Mouse (Mus musculus) kidney, postnatal 4 days (tissue): ENCODE results near the gene Klhl31.

Experiments
- DNase-seq, 2 experiments: peaks; one replicate each; pipeline ENCODE4 v3.0.0; 2021; ENCODE audit warnings: mixed read lengths in 2 of 2

Klhl31 gene

DNA sequence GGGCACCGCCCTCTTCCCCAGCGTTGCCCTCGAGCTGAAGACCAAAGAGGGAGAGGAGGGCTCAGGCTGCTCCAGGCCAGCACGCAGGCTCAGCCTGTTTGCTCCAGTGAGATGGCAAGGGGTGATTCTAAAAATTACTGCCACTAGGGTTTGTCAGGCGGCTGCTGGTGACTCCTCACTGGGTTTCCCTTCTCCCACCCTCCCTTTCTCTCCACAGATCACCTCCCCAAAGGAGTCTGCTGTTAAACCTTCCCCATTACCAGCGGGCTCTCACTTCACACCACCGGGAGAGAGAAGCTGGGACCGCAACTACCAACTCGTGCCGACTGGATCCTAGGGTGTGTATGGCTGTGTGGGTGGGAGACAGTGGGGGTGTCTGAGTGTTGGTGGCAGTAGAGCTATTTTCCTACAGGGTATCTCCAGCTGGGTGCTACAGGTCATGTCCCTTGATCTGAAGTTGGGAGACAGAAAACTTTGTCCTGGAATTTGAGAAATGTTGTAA is at the start of gene Klhl31:
TSS of gene Klhl31 (plus strand) at position 51 of the 502 bp plus-strand sequence.
- peak; percentile 21 to 32 for DNase-seq

DNA sequence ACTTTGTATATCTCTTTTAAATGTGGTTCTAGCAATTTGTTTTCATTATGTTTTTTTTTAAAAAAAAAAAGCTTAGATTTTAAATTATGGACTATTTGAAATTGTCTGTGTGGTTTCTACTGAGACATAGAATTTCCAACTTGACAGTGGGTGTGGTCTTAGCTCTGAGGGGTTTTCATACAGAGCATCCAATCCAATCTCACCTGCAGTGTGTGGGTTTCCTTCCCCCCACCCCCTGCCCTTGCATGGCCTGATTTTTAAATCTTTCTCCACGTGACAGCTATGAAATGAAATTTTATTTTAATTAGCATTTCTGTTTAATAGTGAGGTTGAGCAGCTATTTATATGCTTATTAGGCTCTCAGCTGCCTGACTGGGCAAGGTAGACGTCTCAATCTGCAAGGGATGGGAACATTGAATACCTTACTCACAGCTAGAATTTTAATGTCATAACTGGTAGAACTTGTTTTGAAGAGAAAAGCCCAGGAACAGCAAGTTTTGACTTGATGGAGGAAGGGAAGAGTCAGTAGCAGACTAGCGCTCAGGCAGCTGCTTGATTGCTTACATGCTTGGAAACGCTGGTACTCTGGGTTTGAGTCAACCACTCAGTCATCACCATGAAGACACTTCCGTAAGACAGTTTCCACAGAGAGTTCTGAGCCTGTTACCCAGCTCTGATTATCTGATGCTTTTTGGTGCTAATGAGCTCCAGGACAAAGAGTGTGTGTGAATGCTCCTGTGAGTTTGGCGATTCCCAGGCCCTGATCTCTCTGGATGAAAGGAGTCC is 49.3 kb upstream of the Klhl31 start:
- DNase-seq, result no peak

DNA sequence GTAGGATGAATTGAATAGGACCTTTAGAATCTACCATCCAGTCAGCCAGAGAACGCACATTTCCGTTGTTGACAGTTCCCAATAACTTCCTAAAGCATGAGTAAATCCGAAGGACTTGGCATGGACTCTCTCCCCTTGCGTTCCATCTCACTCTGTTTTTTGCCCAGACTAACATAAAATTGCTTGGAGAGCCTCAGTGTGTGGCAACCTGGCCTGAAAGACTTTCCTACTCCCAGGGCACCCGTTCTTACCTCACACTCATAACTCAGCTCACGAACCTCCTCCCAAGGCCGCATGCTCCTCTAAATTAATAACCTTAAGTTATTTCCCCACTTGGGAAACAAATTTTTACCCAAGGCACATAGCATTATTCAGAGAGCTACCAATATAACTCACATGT is 48.7 kb upstream of the Klhl31 start:
- DNase-seq, result no peak

DNA sequence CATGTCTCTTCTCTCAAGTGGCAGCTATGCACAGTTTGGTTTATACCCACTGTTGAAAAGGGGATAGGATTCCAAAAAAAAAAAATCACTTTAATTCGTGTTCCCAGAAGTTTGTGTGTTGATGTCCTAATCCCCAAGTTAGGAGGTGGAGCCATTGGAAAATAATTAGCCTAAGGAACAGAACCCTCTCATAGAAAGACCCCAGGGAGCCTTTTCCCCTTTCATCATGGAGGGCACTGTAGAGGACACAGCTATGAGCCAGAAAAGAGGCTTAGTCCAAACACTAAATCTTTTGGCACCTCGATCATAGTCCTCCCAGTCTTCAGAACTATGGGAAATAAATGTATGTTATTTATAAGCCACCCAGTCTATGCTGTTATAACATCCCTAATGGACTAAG is 46.8 kb upstream of the Klhl31 start:
- no peak for DNase-seq

DNA sequence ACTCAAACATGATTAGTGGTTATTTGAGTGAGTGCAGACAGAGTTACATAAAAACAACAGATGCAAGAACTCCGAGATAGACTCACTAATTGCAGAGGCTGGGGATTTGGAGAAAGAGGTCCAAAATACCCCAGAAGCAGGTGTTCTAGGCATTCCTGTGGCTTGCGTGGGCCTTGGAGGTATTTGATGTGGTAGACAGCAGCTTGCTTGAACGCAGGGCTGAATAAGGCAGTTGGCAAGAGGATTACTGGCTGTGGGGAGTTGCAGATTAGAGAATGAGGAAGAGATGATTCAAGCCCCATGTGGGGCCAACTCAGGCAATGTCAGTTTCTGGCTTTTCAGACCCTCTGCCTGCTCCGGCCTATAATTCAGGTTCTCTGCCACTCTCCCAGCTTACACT is 43.9 kb upstream of the Klhl31 start:
- no peak for DNase-seq

DNA sequence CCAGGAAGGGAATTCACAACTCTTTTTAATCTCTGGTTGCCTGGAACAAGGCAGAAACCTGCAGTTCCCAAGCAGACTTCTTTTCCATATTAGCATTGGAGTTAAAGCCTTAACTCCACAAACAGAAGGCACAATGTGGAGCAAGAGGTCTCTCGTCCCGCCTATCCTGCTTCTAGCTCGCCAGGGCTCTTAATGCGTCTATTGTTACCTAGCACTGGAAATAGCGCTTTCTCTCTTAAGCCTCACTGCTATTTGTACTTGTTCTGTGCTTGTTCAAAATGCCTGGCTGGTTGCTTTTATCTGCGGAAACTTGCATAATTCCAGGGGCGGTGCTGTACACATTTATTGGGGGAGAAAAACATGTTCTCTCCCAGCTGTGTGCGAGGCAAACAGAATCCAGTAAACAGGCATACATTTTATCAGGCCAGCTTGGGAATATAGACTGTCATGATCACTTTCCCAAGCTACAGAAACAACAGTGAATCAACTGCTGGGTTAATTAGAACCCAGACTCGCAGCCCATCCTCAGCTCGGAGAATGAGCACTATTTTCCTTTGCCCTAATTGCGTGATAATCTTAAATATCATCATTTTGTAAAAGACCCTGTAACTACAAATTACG is 41.2 kb upstream of the Klhl31 start:
- DNase-seq, result no peak

DNA sequence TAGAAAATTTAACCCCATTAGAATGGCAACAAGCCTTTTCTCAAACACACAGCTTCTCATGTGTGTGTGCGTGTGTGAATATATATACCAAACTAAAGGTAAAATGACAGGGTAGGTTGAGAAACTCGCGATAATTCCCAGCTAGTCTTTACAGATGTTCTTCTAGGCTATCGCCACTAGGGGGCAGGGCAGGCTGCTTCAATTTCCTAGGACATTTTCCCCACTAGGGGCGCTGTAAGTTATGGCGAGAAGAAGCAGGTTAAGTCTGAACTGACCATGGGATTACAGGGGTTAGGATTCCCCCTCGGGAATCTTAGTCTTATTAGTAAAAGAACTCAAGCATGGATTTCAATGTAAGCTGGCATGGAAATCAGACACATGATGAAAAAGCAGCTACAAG is 39.9 kb upstream of the Klhl31 start:
- DNase-seq, result peak; percentile 78 to 83

DNA sequence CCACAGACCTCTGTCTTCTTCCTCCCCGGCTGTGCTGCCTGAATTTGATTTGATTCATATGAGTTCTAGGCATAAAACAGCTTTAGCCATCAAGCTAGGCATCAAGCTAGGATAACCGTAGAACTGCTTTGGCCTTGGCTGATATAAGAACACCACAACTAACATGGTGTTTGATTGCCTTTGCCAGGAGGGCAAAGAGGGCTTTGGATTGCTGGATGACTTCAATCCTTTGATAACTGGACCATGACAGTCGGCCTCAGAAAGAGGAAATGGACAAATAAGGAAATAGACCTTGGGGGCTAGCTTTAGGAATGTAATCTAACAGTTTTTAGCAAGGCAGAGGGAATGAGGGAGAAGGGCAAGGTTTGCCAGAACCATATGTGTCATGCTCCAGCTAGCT is 37.7 kb upstream of the Klhl31 start:
- DNase-seq, result no peak

DNA sequence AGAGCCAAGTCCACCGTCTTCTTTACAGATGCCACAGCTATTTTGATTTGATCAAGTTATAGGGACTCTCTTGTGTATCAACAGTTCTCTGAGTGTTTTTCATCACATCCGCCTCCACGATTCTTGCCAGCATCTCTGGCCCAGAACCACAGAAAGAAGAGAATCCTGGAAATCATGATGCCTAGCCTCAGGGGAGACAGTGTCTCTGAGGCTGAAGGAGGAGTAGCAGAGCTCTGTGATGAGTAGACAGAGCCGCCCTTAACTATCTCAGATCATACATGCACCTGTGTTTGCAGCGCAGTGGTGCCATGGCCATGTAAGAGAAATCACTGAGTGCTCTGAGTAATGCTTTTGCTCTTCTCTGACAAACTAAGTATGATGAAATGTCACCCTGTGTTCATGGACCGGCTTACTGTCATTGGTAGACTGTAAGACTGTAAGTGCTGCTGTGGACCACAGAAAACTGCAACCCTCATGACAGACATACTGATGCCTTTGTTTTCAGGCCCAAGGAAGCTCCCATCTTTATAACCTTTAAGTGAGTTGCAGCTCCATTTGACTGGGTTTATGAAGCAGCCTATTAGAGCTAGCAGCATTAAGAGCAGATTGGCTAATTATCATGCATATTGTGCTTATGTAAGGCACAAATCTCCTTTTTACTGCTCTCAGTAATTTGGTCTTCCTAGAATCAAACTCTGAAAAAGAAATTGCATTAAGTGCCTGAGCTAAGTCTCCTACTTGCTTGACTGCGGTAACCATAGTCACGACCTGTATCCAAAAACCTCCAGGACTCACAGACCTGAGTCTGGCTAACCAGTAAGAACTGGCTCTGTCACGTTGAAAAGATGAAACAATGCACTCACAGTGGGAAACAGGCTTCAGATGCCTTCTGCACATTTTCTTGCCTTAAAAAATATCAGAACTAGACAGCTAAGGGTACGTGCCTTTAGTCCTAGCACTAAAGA is 33.7 kb upstream of the Klhl31 start:
- DNase-seq, result no peak

DNA sequence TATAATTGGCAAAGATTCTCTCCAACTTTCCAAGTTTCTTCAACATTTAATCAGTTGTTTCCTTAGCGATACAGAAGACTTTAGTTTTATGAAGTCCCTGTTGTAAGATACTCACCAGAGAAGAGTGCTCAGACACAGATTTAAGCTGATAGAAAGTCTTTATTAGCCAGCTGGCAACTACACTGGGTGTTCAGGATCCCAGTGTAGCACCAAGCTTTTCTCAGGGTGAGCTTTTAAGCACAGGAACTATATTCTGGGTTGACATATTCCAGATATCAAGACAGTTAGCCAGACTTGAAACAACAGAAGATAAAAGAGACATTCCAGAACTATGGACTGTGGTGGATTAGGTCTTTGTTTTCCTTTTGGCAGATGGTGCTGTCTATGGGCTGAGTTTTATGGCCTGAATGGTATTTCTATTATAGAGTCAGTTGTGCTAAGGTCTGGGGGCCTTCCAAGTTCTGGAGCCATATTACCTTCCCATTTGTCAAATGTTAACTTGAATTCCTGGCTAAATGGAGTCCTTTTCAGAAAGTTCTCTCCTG is 32.3 kb upstream of the Klhl31 start:
- no peak for DNase-seq

DNA sequence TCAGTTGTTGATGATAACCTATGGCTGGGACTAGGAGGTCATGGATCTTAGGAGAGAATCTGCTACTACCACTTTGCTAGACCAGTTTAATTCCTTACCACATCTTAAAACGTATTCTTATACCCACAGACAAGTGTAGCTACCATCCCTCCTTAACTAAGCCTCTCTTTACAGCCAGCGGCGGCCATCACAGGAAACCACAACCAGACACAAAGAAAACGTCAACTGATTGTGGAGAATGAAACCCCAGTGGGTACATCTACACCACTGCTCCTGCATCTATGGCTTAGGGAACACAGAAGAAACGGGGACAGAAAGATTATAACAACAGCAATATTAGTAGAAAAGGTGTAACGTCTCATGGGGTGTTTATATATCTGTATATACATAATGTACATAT is 29.0 kb upstream of the Klhl31 start:
- DNase-seq, result no peak

DNA sequence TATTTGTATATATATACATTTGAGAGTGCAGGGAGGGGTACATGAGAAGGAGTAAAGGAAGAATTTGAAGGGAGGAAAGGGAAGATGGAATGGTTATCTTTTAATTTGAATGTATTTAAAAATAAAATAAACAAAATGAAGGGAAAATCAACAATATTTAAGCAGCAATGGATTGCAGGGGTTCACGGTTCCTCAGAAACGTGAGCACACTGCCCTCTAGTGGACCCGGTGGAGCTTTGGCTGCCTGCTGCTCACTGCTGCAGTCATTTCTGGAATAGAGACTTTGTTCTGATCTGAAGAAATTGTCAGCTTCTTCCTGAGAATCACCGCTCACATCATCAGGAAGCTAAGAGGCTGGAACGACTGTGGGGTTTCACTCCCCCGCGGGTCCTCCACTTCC is 28.5 kb upstream of the Klhl31 start:
- peak; percentile 65 to 70 for DNase-seq

DNA sequence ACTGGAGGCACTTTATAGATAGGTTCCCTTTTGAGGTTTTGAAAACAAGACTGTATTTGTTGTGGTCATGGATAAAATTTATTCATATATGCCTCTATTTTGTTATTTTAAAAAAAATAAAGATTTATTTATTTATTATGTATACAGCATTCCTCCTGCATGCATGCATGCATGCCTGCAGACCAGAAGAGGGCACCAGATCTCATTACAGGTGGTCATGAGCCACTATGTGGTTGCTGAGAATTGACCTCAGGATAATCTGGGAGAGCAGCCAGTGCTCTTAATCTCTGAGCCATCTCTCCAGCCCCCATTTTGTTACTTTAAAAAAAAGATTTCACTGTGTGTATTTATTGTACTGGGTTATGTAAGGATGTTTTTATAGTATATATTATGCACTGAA is 25.5 kb upstream of the Klhl31 start:
- DNase-seq, result no peak

DNA sequence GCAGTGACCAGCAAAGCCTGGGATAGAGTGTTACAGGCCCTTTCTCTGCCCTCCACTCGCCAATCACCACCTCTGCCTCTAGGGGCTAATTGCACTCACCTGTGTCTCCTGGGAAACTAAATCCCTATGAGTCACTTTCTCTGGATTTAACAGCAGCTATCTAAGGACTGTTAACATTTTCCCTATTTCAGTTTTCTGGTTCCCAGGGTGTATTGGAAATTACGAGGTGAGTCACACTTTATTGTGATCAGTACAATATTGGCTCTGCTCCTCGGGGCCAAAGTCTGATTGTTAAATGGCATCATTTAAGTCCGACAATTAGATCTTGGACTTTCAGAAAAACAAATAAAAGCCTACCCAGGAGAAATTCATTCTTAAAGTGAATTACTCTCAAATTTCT is 24.0 kb upstream of the Klhl31 start:
- DNase-seq, result no peak

DNA sequence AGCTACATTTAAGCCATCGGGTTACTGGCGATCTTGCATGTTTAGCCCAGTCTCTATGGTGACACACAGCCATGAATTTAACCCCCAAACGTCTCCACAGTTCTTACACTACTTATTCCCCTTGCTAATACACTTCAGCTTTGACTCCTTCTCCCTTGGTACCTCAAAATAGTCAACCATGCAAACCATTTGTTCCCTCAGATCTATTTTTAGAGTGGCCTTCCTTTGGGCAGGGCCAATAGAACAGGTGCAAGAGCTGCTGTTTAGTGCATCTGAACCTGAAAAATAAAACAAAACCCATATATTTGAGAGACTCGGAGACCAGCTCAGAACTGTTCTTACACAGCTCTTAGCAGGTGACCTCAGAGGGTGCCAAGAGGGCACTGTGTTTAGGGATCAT is 20.4 kb upstream of the Klhl31 start:
- DNase-seq, result no peak

DNA sequence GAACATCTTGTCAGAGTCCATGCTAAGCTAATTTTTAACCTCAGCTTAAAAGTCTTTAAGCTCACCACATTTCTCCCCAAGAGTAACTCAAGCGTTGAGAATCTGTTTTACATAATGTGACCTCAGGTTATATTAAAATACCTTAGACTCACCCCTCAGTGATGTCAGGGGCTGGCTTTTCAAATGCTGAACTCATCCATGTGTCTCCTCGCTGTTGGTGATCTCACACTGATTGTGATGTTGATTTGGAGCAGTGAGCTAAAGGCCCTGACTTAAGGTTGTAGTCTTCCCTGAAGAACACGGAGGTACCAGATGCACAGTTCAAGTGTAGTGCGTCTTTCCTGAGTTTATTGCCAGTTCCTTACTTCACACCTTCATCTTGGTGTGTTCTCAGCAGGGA is 19.5 kb upstream of the Klhl31 start:
- no peak for DNase-seq

DNA sequence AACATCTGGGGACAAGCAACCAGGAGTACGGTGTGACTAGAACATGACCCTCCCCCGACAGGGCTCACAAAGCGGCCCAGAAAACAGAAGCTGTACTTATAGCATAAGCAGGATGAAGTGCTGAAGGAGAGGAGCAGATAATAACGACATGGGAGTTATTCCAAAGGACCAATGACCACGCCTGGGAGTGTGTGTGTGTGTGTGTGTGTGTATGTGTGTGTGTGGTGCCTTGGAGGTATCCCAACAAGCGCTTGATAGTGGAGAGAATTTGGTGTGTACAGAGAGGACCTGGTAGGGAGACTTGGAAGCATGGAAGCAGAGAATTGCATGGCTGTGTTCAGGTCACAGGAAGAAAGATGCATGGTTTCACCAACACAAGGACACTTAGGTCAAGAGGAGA is 18.5 kb upstream of the Klhl31 start:
- no peak for DNase-seq

DNA sequence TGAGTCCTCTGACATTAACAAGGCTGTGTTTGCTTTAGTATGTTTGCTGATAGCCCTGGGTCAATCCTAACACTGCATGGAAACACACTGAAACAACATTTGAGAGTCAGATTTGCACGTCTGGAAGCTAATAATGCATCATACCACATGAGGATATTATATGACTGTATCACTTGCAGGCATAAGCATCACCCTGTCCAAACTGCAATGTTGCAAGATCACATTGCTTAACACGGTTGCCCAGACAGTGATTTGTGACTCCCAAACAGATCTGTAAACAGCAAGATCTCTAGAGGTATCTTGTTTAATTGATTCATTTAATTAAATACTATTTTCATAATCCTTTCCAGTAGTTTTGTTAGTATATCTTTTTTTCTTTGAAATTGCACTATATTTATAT is 17.9 kb upstream of the Klhl31 start:
- no peak for DNase-seq

DNA sequence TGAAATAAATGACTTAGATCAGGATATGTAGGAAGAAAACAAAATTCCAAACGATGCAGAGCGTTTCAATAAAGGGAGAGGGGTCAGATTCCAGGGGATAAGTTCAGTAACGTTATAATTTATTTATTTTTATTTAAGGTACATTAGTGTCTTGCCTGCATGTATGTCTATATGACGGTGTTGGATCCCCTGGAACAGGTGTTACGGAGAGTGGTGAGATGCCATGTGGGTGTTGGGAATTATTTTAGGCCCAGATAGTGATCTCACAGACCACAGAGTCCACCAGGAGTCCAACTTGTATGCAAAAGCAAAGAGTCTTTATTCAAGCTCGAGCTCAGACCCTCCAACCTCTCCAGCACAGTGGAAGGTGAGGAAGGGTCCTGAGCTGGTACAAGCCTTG is 16.2 kb upstream of the Klhl31 start:
- DNase-seq, result no peak

DNA sequence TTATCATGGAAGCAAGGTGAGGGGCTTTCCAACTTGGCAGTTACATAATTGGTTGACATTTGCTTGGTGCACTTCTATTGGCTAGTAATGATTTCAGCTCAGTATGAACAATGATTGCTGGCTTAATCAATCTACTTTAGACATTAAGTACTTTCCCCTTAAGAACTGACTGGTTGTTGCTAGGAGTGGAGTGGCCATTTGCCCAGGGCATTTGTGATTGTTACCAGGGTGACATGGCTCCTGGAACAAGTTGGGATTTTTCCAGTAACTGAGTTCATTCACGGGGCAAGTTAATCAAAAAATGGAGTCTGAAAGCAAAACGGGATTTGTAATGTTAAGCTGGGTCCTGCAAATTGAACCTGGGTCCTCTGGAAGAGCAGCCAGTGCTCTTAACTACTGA is 15.8 kb upstream of the Klhl31 start:
- peak; percentile 15 to 42 for DNase-seq

DNA sequence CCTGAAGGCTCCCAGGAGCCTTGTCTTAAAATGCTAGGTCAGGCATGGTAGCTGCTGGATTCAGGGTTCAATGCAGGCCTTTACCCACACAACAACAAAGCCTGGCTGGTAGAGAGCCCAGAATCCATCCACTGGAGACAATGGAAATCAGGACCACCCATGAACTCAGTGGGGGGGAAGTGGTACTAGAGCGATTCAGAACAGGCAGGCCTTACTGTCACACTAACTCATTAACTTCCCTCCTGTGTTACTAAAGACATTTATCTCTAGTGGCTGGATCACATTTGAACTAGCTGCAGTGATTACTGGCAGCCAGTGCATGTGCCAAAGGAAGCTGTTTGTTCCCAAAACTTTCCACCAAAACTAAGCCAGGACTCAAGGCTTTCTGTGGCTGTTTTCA is 13.4 kb upstream of the Klhl31 start:
- peak; percentile 15 to 38 for DNase-seq

DNA sequence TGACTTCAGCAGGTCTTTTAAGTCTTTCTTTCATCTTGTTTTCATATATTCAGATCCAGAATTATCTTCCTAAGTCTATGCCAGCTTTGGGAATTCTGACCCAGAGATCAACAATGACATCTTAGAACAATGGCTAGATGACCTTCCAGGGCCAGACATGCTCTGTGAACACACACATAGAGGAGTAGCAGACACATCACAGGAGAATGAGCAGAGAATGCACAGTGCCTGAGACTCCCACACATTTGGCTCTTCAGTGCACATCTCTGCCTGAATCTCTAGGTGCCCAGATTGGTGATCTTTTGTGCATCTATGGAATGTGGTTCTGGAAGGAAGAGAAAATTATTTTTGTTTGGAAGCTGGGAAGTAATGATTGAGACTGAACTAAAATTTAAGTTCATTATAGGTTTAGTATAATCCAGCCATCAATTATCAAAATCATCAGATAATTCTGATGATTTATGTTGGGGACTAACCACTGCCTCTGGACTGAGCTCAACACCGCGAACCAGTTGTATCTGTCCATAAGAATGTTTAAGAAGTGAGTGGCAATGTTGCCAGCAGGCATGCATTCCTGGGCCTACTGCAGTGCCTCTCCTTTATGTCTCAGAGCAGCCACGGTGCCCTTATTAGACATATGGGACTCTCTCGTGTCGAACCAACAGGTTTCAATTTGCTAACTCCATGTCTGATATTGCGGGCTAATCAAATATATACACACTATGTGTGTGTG is 12.8 kb upstream of the Klhl31 start:
- DNase-seq, result peak in 1 of 2 experiments; percentile 10
